Mouse (Mus musculus) cerebellum, adult 2 months (tissue): Measurements from ENCODE around the gene Fcho2. TPM values are rescaled to one million over a fixed set of nuclear protein-coding genes. Genes with fewer than 3 reads are reported as not detected.
A peak's percentile ranks its signal among the peaks of the same experiment; 100 is the strongest.

Source experiments
- DNase-seq, 2 experiments: peaks; one replicate each; pipeline ENCODE4 v3.0.0; 2021
- H3K27ac ChIP-seq: fragments of 200-500 bp; 2 replicates; pipeline ENCODE4 v1.5.1; 2012; ENCODE audit warnings: low read length, control low read depth, inconsistent platforms; ENCODE audit not compliant: insufficient read depth
- H3K27me3 ChIP-seq: fragments of 200-500 bp; 2 replicates; pipeline ENCODE4 v1.6.1; 2012; ENCODE audit warnings: inconsistent platforms, mild to moderate bottlenecking, low read length, moderate library complexity; ENCODE audit not compliant: control insufficient read depth, insufficient read depth
- H3K4me1 ChIP-seq: fragments of 200-500 bp; 2 replicates; pipeline ENCODE4 v1.6.1; 2011; ENCODE audit warnings: low read length; ENCODE audit not compliant: control insufficient read depth, insufficient read depth
- H3K4me3 ChIP-seq: fragments of 200-500 bp; replicated peaks from 2 replicates; pipeline ENCODE3; 2011; ENCODE audit warnings: mild to moderate bottlenecking, low read depth, low read length, control low read depth; ENCODE audit not compliant: insufficient read depth
- CTCF ChIP-seq: fragments of 200-500 bp; IDR thresholded peaks from 2 replicates; pipeline ENCODE4 v1.5.1; 2011; ENCODE audit warnings: low read depth, mild to moderate bottlenecking, control low read depth, low read length, moderate library complexity, borderline replicate concordance; ENCODE audit not compliant: insufficient read depth
- POLR2A ChIP-seq: fragments of 200-500 bp; IDR thresholded peaks from 2 replicates; pipeline ENCODE4 v1.6.1; 2011; ENCODE audit warnings: low read length, control low read depth, borderline replicate concordance; ENCODE audit not compliant: insufficient read depth
- WGBS: fragments of 180-500 bp; shearing (Covaris S2); methylation state at CpG from one replicate; pipeline ENCODE4 v1.1.7; 2018; 5-methylcytosine and 5-hydroxymethylcytosine counted together
- polyA plus RNA-seq: library from polyadenylated mRNA; depleted of rRNA; stranded (reverse); fragments of >200 nt; gene quantifications from 2 replicates; pipeline ENCODE4 v1.2.3, GENCODE M21; 2012

Gene Fcho2
- polyA plus RNA-seq, 1 experiment = 21.1 TPM

DNA sequence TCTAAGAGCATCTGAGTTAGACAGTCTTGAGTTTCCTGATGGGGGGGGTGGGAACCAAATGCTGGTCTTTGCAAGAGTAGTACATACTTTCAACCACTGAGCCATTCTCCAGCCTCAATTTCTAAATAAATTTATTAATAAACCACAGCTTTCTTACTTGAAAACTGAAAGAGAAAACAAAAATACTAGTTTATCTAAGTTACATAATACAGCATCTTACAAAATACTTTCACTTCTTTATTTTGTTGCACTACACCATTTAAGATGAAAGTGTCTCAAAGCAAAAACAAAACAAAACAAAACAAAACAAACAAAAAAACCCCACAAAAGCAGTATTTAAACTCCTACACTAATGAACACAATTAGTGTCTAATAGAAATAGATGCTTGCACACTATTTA lies 53.5 kb downstream of the Fcho2 start:
- Histone ChIP-seq H3K27me3 (no peaks in the 10 kb centered on the region), H3K4me3 (no peak overlapping the region), H3K27ac (no peak overlapping the region), H3K4me1 (no peaks in the 10 kb centered on the region)
- no peak for TF ChIP-seq POLR2A
- TF ChIP-seq CTCF = no peak
- no peak for DNase-seq

DNA sequence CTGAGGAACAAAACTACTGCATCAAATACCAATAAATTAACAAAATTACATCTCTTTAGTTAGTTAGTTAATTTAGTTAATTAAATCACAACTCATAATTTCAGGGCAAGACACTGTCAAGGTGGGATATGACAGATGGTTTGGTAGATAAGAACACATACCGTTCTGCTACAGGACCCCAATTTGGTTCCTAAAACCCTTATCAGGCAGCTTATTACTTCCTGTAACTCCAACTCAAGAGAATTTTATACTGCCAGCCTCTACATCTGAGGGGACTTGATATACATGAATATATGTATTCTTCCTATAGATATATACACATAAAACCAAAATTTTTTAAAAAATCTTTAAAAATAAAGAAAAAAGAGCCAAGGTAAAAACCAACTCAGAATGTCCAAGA lies 59.4 kb downstream of the Fcho2 start:
- no peak for TF ChIP-seq POLR2A
- no peak for TF ChIP-seq CTCF
- Histone ChIP-seq H3K27ac (no peak overlapping the region), H3K4me1 (no peaks in the 10 kb centered on the region), H3K27me3 (no peaks in the 10 kb centered on the region), H3K4me3 (no peak overlapping the region)
- DNase-seq = no peak
- 93% methylated on average over 1 of the region's 1 CpGs for WGBS

DNA sequence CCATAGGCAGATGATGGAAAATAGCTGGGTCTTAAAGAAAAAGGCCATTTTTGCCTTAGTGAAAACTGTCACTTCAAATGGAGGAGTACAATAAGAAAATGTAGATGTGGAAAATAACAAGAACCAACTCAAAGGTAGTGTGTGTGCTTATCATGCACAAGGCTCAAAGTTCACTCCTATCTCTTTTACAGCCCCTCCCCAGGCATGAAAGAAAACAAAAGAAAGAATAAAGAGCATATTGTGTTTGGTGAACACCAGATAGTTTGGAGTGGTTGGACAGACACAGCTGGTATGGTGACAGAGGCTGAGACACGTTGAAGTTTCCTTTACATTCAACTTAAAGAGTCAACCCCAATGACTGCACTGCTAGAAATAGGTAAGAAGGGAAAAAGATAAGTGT lies 70.6 kb downstream of the Fcho2 start:
- Histone ChIP-seq H3K4me3 (no peak overlapping the region), H3K4me1 (no peaks in the 10 kb centered on the region), H3K27ac (no peak overlapping the region), H3K27me3 (no peaks in the 10 kb centered on the region)
- WGBS = 63% methylated on average over 1 of the region's 1 CpGs
- TF ChIP-seq CTCF = no peak
- TF ChIP-seq POLR2A = no peak
- no peak for DNase-seq

DNA sequence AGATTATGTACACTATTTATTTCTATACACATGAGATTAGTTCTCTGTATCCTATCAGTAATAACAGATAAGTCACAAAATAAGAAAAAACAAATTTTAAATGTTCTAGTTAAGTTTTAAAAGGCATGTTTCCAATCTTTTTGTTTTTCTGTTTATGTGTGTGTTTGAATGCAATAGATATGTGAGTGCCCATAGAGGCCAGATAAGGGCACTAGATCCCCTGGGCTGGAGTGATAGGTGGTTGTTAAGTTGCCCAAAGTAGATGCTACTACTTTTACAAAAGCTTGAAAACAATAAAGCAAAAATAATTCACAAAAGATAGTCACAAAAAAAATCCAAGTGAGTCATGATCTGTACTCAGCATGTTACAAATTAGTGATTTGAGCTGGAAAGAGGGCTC lies 71.4 kb downstream of the Fcho2 start:
- Histone ChIP-seq H3K4me3 (no peak overlapping the region), H3K4me1 (no peaks in the 10 kb centered on the region), H3K27me3 (no peaks in the 10 kb centered on the region), H3K27ac (no peak overlapping the region)
- no peak for DNase-seq
- TF ChIP-seq CTCF (no peak), POLR2A (no peak)

DNA sequence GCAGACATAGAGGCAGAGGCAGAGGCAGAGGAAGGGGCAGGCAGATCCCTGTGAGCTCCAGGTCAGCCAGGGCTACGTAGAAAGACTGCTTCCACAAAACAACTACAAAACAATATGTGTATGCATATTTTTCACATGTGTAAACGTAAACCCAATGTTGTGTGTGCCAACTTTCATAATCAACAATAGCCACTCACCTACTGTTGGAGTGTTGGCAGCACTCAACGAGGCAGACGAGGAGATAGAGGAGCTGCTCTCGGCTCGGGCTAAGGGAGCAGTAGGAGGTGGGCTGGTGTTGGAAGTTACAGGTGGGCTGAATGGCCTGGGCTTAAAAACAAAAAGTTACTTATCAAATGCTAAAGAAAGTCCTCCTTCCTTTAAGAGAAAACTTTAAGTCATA lies 72.0 kb downstream of the Fcho2 start:
- Histone ChIP-seq H3K4me1 (no peaks in the 10 kb centered on the region), H3K27me3 (no peaks in the 10 kb centered on the region), H3K27ac (no peak overlapping the region), H3K4me3 (no peak overlapping the region)
- DNase-seq = no peak
- no peak for TF ChIP-seq CTCF
- TF ChIP-seq POLR2A = no peak
- WGBS = 84% methylated on average over 6 of the region's 6 CpGs

DNA sequence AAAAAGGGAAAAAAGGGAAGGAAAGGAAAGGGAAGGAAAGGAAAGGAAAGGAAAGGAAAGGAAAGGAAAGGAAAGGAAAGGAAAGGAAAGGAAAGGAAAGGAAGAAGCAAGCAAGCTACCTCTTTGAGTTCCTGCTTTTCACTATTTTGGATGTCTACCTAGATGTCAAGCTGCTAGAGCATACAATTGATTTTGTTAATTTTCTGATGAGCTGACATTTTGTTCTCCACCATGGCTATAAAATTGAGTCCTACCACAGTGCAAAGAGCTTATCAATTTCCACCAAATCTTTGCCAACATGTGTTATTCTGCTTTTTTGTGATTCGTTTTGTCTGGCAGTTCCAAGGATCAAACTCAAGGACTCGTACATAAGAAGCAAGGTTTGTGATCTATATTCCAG lies 77.0 kb downstream of the Fcho2 start:
- H3K27me3 ChIP-seq = no peaks in the 10 kb centered on the region
- WGBS = 92% methylated on average over 2 of the region's 2 CpGs
- TF ChIP-seq CTCF (no peak), POLR2A (no peak)
- H3K4me3 ChIP-seq = no peak overlapping the region
- no peak overlapping the region for H3K27ac ChIP-seq
- no peak for DNase-seq
- H3K4me1 ChIP-seq = no peaks in the 10 kb centered on the region

DNA sequence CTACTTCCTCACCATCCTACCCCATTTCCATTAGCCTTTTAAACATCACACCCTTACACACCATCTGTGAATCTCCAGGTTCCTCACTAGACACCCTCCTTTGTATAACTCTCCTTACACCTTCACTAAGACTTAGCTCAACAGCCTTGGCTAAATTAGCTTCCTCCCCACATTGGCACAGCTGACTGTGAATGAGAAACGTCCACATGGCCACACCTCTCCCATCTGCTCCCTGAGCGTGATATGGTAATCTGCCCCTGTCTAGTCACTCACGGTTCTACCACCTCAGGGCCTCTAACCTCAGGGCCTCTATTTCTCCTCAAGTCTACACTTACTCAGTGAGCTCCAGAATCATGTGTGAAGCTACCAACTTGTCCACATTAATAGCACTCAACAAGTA lies 82.0 kb downstream of the Fcho2 start:
- 5% methylated on average over 3 of the region's 3 CpGs for WGBS
- Histone ChIP-seq H3K4me1 (no peaks in the 10 kb centered on the region), H3K4me3 (no peak overlapping the region), H3K27ac (no peak overlapping the region), H3K27me3 (no peaks in the 10 kb centered on the region)
- peak in 1 of 2 experiments; percentile 7 for DNase-seq
- TF ChIP-seq CTCF (no peak), POLR2A (no peak)

DNA sequence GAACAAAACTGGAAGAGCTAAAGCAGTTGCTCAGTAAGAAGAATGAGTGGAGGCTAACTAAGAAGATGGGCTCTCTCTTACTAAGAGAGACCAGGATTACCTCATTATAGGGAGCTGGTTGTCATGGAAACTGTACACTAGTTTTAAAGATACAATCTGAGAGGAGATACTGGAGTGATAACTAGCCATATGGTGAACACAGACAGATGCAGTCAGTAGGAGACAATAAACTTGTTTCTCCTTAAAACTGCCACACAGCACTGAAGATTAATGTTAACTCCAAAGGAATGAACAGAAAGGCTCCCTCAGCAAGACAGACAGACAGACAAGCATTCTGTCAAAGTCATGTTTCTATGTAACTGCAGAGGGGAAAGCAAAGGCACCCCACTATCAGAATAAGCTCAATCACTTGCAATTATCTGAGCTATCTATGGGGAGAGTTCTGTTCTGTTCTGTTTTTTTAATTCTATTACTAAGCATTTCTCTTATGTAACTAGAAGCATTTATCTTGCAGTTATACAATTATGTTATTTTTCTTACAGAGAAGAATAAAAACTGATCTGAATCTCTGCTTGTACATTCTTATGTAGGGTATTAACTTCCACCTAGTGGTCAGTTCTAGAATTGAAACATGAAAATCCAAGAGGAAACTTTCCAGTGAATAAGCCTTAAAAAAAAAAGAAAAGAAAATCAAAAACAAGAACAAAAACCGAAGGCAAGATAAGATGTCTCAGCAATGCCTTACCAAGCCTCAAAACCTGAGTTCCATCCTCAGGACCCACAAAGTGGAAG lies 85.8 kb downstream of the Fcho2 start:
- 57% methylated on average over 1 of the region's 1 CpGs for WGBS

DNA sequence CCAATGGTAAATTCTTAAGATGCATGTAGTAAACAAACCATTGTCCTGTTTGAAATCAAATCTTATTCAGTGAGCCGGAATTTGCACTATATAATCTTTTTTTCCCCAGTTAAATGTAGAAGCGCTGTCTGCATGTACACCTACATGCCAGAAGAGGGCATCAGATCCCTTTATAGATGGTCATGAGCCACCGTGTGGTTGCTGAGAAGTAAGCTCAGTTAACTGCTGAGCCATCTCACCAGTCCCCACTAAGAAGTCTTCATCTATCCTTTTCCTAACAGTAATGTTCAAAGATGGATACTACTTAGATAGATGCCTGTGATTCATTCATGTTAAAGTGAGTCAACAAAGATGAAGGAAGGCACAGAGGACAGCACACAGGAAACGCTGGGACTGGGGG lies 88.8 kb downstream of the Fcho2 start:
- DNase-seq = peak in 1 of 2 experiments; percentile 8
- WGBS = 58% methylated on average over 4 of the region's 4 CpGs
- Histone ChIP-seq H3K27me3 (no peaks in the 10 kb centered on the region), H3K27ac (no peak overlapping the region), H3K4me3 (no peak overlapping the region), H3K4me1 (no peaks in the 10 kb centered on the region)
- TF ChIP-seq CTCF (peak; percentile 10; the same call in 1 of the 2 replicates), POLR2A (no peak)

More for the DNA sequence above, 85.8 kb downstream of the Fcho2 start:
- no peak for TF ChIP-seq POLR2A
- TF ChIP-seq CTCF = no peak
- Histone ChIP-seq H3K27me3 (no peaks in the 10 kb centered on the region), H3K4me1 (no peaks in the 10 kb centered on the region), H3K4me3 (no peak overlapping the region), H3K27ac (no peak overlapping the region)
- no peak for DNase-seq
